Mouse (Mus musculus): ENCODE results near the gene Olfr104-ps. TPM values are rescaled to one million over a fixed set of nuclear protein-coding genes. Genes with fewer than 3 reads are reported as not detected.

Olfr104-ps gene
- not detected in 2 replicates for total RNA-seq (2017)

GRCm38 (mm10) chr17:37359282-37359681 lies at the start of gene Olfr104-ps:
Olfr104-ps (plus strand) TSS chr17:37359582.
- ATAC-seq (ENCODE audit: extremely low read depth, insufficient number of reproducible peaks, low FRiP score, poor library complexity, severe bottlenecking): no peak

GRCm38 (mm10) chr17:37310146-37310699 lies 49.2 kb upstream of the Olfr104-ps start:
- no peak for ATAC-seq (ENCODE audit: extremely low read depth, insufficient number of reproducible peaks, low FRiP score, poor library complexity, severe bottlenecking)

- no peak for ATAC-seq (ENCODE audit: extremely low read depth, insufficient number of reproducible peaks, low FRiP score, poor library complexity, severe bottlenecking)
Measured at GRCm38 (mm10) chr17:37316954-37317353, 42.4 kb upstream of the Olfr104-ps start, which contains the start of gene Olfr102. Olfr102 (minus strand) TSS chr17:37317054.

GRCm38 (mm10) chr17:37339598-37339997 lies 19.8 kb upstream of the Olfr104-ps start, which contains the start of gene Olfr103:
Olfr103 (minus strand) TSS chr17:37339698.
- no peak for ATAC-seq (ENCODE audit: extremely low read depth, insufficient number of reproducible peaks, low FRiP score, poor library complexity, severe bottlenecking)

GRCm38 (mm10) chr17:37378733-37379132 lies 19.4 kb downstream of the Olfr104-ps start, which contains the start of gene Olfr105-ps:
Olfr105-ps (plus strand) TSS chr17:37379033.
- no peak for ATAC-seq (ENCODE audit: extremely low read depth, insufficient number of reproducible peaks, low FRiP score, poor library complexity, severe bottlenecking)

- no peak for ATAC-seq (ENCODE audit: extremely low read depth, insufficient number of reproducible peaks, low FRiP score, poor library complexity, severe bottlenecking)
Measured at GRCm38 (mm10) chr17:37390093-37390492, 30.7 kb downstream of the Olfr104-ps start, which contains the start of gene Olfr106-ps. Olfr106-ps (plus strand) TSS chr17:37390393.

- ATAC-seq (ENCODE audit: extremely low read depth, insufficient number of reproducible peaks, low FRiP score, poor library complexity, severe bottlenecking): no peak
Measured at GRCm38 (mm10) chr17:37398926-37399325, 39.5 kb downstream of the Olfr104-ps start, which contains the start of gene Olfr107. Olfr107 (plus strand) TSS chr17:37399226.

- no peak for ATAC-seq (ENCODE audit: extremely low read depth, insufficient number of reproducible peaks, low FRiP score, poor library complexity, severe bottlenecking)
Measured at GRCm38 (mm10) chr17:37413380-37413779, 54.0 kb downstream of the Olfr104-ps start.

Other genes starting within 250 kb of the Olfr104-ps start
- not detected in 2 replicates for gene Olfr92, start 239.5 kb upstream of the Olfr104-ps start, total RNA-seq (2017)
- not detected in 2 replicates for gene Olfr93, start 198.1 kb upstream of the Olfr104-ps start, total RNA-seq (2017)
- not detected in 2 replicates for gene Ubd, start 165.7 kb upstream of the Olfr104-ps start, total RNA-seq (2017)
- not detected in 2 replicates for gene Olfr94, start 158.6 kb upstream of the Olfr104-ps start, total RNA-seq (2017)
- not detected in 2 replicates for gene Olfr95, start 146.5 kb upstream of the Olfr104-ps start, total RNA-seq (2017)
- not detected in 2 replicates for gene Olfr96, start 139.4 kb upstream of the Olfr104-ps start, total RNA-seq (2017)
- gene Olfr97, start 122.3 kb upstream of the Olfr104-ps start, total RNA-seq (2017): not detected in 2 replicates
- gene Olfr98, start 95.8 kb upstream of the Olfr104-ps start, total RNA-seq (2017): 0.61 and 0.81 TPM in 2 replicates
- gene H2-M3, start 89.4 kb upstream of the Olfr104-ps start, total RNA-seq (2017): 78.4 and 81.0 TPM in 2 replicates
- 0.61 and 1.9 TPM in 2 replicates for gene Olfr99, start 76.1 kb upstream of the Olfr104-ps start, total RNA-seq (2017)
- gene Olfr101, start 55.3 kb upstream of the Olfr104-ps start, total RNA-seq (2017): not detected in 2 replicates
- gene Olfr102, start 42.5 kb upstream of the Olfr104-ps start, total RNA-seq (2017): not detected in 2 replicates
- gene Olfr103, start 19.9 kb upstream of the Olfr104-ps start, total RNA-seq (2017): not detected in 2 replicates
- not detected in 2 replicates for gene Olfr105-ps, start 19.5 kb downstream of the Olfr104-ps start, total RNA-seq (2017)
- not detected in 2 replicates for gene Olfr106-ps, start 30.8 kb downstream of the Olfr104-ps start, total RNA-seq (2017)
- not detected in 2 replicates for gene Olfr107, start 39.6 kb downstream of the Olfr104-ps start, total RNA-seq (2017)
- gene Olfr108, start 85.9 kb downstream of the Olfr104-ps start, total RNA-seq (2017): not detected in 2 replicates
- 0.23 TPM in 1 of 2 replicates, not detected in the other for gene Olfr109, start 99.3 kb downstream of the Olfr104-ps start, total RNA-seq (2017)
- not detected in 2 replicates for gene H2-M2, start 124.0 kb downstream of the Olfr104-ps start, total RNA-seq (2017)
- not detected in 2 replicates for gene Olfr110, start 132.9 kb downstream of the Olfr104-ps start, total RNA-seq (2017)
- gene Olfr111, start 148.4 kb downstream of the Olfr104-ps start, total RNA-seq (2017): not detected in 2 replicates
- not detected in 2 replicates for gene Olfr112, start 209.9 kb downstream of the Olfr104-ps start, total RNA-seq (2017)
- gene Olfr113, start 218.1 kb downstream of the Olfr104-ps start, total RNA-seq (2017): not detected in 2 replicates
- not detected in 2 replicates for gene Olfr114, start 233.2 kb downstream of the Olfr104-ps start, total RNA-seq (2017)

Data from neutrophil, adult 5-6 weeks (primary cell).